Mouse (Mus musculus): ENCODE measurements around the gene Smtnl1. TPM values are rescaled to one million over a fixed set of nuclear protein-coding genes. Genes with fewer than 3 reads are reported as not detected.
A peak's percentile ranks its signal among the peaks of the same experiment; 100 is the strongest.

Smtnl1 gene
- 0.38 and 0.44 TPM in 2 replicates for polyA plus RNA-seq (2015; fragmentation: Nextera tagmentation; extraction: Ambion mirVana)

- DNase-seq (ENCODE audit: low spot score), result no peak
Measured at GRCm38 (mm10) chr2:84822552-84822951, at the start of gene Smtnl1. Smtnl1 (minus strand) TSS chr2:84822652.

- DNase-seq (ENCODE audit: low spot score), result peak; percentile 51
Measured at GRCm38 (mm10) chr2:84870623-84871160, 48.2 kb upstream of the Smtnl1 start.

- no peak for DNase-seq (ENCODE audit: low spot score)
Measured at GRCm38 (mm10) chr2:84868977-84869376, 46.5 kb upstream of the Smtnl1 start.

DNA sequence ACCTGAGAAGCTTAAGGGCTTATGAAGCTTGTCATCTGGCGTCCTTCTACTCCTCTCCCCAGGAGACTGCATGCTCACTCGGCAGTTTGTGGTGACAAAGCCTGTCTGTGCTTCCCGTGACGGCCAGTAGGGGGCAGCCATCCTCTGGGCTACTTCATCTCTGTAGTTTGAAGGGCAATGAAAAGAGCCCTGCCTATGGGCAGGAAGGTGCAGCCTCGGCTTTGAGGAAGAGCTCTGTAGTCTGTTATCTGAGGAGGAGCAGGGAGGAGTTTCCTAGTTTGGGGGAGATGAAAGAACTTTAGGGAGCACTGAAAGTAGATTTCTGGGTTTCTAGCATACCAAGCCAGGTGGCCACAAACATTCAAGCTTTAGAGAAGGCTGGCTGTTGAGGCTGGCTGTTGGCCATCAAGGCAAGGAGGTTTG is 46.1 kb upstream of the Smtnl1 start:
- peak; percentile 85 for DNase-seq (ENCODE audit: low spot score)

DNA sequence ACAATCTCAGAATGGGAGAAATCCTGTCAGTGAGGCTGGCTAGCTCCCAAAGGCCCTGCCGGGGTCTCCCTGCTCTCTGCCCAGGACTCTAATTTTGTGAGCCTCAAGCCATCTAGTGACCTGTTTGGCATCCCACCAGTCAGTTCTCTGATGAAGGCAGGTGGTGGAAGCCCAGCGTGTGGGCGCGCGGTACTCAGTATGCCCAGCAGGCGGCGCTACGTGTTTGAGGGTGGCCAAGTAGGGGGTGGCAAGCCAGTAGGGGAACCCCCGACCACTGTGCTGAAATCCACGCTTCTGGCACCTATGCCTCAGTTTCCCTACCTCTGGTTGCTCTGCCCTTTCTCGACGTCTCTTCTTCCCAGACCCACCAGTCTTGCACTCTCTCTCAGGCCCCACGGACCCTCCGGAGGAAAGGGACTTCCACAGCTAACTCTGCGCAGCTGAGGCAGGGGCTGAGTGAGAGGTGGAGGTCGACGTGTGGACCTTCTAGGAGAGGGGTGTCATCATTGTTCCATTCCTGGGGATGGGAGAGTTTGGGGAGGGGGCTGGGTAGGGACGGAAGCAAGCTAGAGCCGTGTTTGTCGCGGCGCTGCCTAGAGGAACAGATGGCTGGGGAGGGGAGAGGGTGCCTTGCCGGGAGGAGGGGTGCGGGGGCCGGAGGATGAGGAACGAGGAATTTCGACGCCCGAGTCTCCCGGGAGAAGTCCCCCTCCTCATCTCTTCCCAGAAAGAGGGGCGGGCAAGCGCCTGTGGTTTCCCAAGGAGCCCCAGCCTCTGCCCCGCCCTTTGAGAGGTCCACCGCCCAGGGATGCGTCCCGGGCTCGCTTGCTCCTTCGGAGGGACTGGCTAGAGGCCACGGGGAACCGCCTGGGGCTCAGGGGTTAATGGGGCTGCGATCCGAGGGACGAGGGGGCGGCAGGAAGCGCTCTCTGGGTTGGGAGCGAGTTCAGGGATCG is 43.4 kb upstream of the Smtnl1 start:
- DNase-seq (ENCODE audit: low spot score), result peak; percentile 40

DNA sequence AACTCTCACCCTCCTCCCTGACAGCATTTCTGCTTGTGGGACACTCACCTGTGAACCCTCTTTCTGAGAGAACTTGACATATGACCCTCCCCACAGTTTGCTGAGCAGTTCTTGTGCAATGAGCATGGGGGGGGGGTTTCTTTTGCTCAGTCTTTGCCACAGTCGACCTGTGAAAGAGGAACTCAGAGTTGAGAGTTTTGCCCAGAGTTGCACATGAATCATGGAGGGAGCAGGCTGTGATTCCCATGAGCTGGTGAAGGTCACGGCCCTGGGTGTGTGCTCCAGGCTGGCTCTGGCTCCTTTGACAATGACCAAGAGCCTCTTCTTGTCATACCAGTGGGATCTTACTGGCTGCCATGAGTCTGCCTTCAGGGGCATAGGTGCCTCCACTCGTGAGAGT is 39.8 kb upstream of the Smtnl1 start:
- DNase-seq (ENCODE audit: low spot score), result no peak

DNA sequence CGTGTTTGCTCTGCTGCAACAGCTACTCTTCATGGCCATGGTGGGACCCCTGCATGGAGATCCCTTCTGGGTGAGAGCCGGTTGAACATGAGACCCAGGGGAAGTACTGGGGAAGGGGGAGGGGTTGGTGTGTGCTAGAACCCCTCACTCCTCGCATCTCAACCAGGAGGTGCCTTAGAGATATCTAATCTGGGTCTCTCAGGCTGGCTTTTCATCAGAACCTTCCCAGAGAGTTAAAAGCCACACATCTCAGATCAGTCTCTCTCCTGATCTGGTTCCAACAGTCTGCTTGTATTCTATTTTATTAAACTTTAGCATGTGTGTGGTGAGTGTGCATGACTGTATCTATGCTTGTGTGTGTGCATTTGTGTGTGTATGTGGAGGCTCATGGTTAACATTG is 39.0 kb upstream of the Smtnl1 start:
- DNase-seq (ENCODE audit: low spot score), result no peak

DNA sequence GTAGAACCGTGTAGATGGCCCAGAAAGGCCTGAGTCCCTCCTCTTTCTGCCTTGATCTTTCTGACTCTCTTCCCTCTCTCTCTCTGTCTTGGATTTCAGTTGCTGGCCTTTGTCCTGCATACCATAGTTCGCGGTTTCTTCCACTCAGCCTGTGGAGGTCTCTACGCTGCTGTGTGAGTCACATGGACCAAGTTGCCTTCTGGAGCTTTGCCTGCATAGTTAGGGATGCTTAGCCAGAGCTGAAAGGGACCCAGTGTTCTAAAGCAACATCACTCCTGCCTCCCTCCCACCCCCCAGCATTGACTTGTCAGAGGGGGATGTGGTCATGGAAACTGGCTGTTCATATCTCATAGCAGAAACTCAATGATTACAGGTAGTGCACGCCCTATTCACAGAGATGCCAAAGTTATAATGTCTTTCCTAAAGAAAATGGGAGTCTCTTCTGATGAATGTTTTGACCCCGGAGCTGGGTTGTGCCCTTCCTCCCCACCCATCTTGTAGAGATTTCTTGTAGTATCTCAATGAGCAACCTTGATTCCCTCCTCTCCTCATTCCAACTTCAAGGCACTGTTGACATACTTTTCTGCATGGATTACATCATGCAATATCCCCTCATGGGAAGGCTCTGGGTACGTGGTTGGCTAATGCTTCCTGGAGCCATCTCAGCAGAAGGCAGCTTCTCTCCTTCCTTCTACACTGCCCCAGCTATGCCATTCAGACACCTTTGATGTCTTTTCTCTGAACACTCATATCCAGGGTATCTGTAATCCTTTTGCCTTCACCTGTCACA is 37.7 kb upstream of the Smtnl1 start:
- DNase-seq (ENCODE audit: low spot score), result no peak

DNA sequence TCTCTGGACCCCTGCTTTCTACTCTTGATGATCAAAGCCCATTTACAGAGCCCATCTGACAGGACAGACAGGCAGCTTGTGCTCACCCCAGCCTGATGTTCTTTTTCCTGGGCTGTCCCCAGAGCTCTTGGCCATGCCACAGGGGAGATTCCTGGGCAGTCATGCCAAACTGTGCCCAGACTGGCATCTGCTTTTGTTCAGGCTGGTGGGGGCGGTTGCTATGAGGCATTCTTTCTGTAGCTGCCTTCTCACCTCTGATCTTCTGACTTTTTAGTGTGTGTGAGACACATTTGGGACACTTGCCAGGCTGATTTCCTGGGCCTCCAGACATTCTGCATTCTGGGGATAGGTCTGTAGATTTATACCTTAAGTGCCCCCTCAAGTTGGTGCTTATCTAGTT is 36.1 kb upstream of the Smtnl1 start:
- DNase-seq (ENCODE audit: low spot score), result no peak

- DNase-seq (ENCODE audit: low spot score), result peak; percentile 52
Measured at GRCm38 (mm10) chr2:84855732-84856131, 33.3 kb upstream of the Smtnl1 start.

- no peak for DNase-seq (ENCODE audit: low spot score)
Measured at GRCm38 (mm10) chr2:84851130-84852040, 28.9 kb upstream of the Smtnl1 start.

- DNase-seq (ENCODE audit: low spot score), result no peak
Measured at GRCm38 (mm10) chr2:84850407-84851129, 28.1 kb upstream of the Smtnl1 start.

DNA sequence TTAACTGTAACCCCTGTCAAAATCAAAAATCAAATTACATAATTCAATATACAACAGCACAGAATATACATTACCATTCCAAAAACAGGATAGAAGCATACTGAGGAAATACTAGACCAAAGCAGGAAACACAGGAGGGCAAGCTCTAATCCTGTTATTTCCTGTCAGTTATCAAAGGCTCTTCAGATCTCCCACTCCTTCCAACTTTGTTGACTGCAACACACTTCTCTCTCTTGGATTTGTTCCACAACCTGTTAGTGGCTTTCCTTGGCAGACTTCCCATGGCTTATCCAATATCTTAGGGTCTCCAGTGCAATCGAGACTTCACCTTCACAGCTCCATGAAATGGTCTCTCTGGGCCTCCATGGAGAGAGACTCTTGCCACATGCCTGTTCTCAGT is 22.8 kb upstream of the Smtnl1 start:
- DNase-seq (ENCODE audit: low spot score), result no peak

DNA sequence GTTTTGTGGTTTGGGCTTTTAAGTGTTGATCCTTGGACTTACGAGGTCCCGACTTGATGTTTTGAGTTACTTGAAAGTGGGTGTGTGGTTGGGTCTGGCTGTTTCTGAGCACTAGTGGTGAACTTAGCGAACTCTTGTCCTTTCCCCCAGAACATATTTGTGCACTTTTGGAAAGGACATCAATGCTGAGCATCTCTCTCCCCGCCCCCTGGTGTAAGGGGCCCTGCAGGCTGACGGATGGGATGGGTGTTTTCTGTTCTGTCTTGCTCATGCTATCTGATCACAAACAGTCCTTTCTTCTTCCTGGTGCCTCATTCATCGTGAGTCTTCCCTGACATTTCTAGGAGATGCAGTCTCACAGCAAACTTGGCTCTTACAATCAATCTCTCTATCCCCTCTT is 21.2 kb upstream of the Smtnl1 start:
- peak; percentile 66 for DNase-seq (ENCODE audit: low spot score)

DNA sequence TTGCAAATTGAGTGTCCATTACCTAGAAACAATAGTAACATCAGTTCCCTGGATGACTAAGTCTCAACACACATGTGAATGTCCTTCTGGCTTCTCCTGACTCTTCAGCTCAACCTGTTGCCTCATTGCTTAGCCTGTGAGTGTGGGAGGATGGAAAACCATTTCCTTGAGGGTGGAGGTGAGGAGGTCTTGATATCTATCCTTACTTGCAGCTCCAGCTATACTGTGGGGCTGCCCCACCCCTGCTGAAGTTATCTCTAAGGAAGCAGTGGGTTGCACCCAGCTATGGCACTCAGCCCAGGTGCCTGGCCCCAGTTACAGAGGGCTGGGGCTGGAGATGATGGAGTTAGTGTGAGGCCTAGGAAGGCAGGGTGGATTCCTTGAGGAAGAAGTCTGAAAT is 19.5 kb upstream of the Smtnl1 start:
- peak; percentile 21 for DNase-seq (ENCODE audit: low spot score)

DNA sequence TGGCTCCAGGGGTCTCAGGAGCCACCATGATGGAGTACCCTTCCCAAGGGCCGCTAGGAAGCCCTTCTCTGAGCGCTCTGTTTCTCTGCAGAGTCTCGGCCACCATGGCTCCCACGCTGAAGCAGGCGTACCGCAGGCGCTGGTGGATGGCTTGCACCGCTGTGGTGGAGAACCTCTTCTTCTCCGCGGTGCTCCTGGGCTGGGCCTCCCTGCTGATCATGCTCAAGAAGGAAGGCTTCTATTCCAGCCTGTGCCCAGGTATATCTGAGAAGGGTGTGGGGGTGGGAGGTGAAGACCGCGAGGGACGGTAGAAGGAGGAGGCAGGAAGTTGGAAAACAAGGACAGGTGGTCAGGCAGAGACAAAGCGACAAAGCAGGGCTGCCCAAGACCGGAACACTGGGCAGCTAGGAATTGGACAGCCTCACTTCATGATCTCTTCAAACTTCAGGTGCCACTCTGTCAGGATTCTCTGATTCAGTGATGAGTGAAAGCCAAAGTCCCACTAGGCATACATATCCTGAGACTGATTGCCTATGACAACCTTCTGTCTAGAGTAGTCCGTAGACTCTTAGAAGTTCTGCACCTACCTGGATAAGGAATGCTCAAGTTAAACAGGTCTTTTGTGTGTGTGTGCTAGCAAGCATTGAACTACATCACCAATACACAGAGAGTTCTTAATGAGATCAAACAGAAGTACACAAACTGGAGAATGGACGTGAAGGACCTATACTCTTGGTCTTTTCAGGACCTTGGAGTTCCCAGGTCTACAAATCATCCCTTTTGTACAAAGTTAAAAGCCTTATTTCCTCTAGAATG is 18.5 kb upstream of the Smtnl1 start:
- no peak for DNase-seq (ENCODE audit: low spot score)

DNA sequence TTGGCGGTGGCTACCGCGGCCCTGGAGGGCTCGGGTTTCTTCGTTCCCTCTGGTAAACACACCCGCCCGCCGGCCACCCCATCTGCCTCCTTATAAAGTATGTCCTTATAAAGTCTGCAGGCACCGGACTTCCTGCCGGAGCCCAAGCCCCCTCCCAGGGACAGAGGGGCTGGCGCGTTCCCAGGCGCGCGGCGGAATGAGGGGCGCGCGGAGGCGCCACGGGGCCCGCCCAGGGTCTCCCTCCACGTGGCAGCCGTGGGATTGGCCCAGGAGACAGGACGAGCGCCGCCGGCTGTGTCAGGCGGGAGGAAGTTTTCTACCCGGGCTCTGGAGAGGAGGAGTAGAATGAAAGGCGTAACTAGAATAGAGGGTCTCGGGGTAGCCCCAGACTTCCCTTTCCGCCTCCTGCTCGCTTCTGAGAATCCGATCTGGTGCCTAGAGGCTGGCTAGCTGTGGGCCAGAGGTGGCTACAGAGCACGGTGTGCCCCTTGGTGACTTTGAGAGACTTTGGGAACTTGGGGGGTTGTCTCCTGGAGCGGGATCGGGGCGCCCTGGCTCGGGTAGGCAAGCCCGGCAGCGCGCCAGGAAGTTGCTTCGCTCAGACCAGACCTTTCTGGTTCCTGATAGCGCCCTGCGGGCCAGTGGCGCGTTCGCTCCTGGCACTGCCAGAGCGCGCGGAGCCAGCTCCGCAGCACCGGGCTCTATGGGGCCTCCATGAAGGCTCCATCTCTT is 17.7 kb upstream of the Smtnl1 start:
- peak; percentile 71 for DNase-seq (ENCODE audit: low spot score)

Measured in thymus, postnatal 0 days (tissue).